Mouse (Mus musculus) thymus, adult 2 months (tissue): Measurements from ENCODE around the gene Anapc1.

Experiments used
- CTCF ChIP-seq: fragments of 200-500 bp; IDR thresholded peaks from 2 replicates; pipeline ENCODE4 v1.5.1; 2012; ENCODE audit warnings: mild to moderate bottlenecking, control low read depth, low read length, moderate library complexity, borderline replicate concordance; ENCODE audit not compliant: control insufficient read depth, poor library complexity, insufficient read depth; ENCODE audit errors: extremely low read depth
- POLR2A ChIP-seq: fragments of 200-500 bp; IDR thresholded peaks from 2 replicates; pipeline ENCODE4 v1.6.1; 2012; ENCODE audit warnings: mild to moderate bottlenecking, low read length, control low read depth, moderate library complexity; ENCODE audit not compliant: control insufficient read depth, poor library complexity, insufficient read depth; ENCODE audit errors: extremely low read depth

DNA sequence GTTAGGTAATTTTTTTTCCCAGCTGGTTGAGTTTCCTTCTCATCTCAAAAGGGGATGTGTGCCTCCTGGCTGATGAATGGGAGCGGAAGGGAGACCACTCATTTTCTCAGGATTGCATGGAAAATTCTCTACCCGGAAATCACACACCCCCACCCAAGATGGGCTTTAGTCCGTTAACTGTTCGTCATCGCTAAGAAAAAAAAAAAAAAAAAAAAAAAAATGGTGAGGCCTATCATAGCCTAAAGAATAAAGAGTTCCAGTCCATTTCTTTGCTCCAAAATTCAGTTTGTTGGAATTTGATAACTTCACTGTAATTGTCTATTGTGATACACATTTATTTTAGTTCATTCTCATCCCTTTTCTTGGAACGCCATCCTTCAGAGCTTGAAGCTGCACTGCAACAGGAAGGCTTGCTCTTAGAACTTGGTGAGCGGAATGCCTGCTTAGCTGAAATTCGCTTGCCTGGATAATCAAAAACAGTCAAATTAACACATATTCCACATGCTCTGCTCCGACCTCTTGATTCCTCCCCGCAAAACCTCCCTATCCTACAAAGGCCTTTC, 448 bp upstream of the Anapc1 start:
- TF ChIP-seq CTCF (no peak), POLR2A (no peak)
